Mouse (Mus musculus) megakaryocyte, embryonic 14.5 days (primary cell): ENCODE results near the gene Treml2.

ENCODE experiments used
- FLI1 ChIP-seq: IDR thresholded peaks from 2 replicates; pipeline ENCODE4 v1.6.1; 2012; ENCODE audit warnings: low read length, inconsistent platforms, mixed read lengths
- GATA1 ChIP-seq: IDR thresholded peaks from 3 replicates; pipeline ENCODE4 v1.6.1; 2012; ENCODE audit warnings: mixed read lengths, low read length, inconsistent platforms, borderline replicate concordance

DNA sequence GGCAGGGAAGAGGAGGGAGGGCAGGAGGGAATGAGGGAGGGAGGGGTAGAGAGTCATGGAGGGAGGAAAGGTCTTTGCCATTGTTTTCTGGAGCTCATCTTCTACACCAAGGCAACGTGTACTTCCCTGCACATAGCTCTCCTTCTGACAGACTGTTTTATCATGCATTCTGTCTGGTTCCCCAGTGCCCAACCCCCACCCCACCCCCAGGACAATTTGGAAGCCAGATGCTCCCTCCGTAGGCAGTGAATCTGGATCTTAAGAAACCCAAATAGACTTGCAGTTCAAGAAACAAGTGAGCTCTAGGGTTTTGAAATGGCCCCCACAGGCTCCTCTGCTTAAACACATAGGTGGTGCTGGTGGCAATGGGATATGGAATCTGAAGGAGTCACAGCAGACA is 58.6 kb downstream of the Treml2 start:
- no peak for TF ChIP-seq GATA1
- TF ChIP-seq FLI1, result no peak
